Mouse (Mus musculus) embryonic fibroblast, embryonic 13.5 days (primary cell): ENCODE data around the gene Sirt1.

Source experiments
- CTCF ChIP-seq: IDR thresholded peaks from 2 replicates; pipeline ENCODE4 v1.5.1; 2011; ENCODE audit warnings: mild to moderate bottlenecking, control low read depth, low read length, moderate library complexity, borderline replicate concordance; ENCODE audit not compliant: insufficient read depth
- POLR2A ChIP-seq: IDR thresholded peaks from 2 replicates; pipeline ENCODE4 v1.6.1; 2011; ENCODE audit warnings: low read depth, mild to moderate bottlenecking, control low read depth, low read length, moderate library complexity

- TF ChIP-seq CTCF (no peak), POLR2A (no peak)
Observed at GRCm38 (mm10) chr10:63417061-63417460, 35.6 kb upstream of the Sirt1 start.
